Mouse (Mus musculus) liver, adult 2 months (tissue): ENCODE measurements at regions not wholly inside any gene's neighbourhood (a gene's known extent, or its start where the extent isn't known, plus 50 kb on each side); places are given as distances from the start of the nearest gene placed in this dataset.

Source experiments
- CTCF ChIP-seq: fragments of 200-500 bp; IDR thresholded peaks from 2 replicates; pipeline ENCODE4 v1.5.1; 2011; ENCODE audit warnings: low read depth, low read length, control low read depth
- POLR2A ChIP-seq: fragments of 200-500 bp; IDR thresholded peaks from 2 replicates; pipeline ENCODE4 v1.6.1; 2011; ENCODE audit warnings: low read length, control low read depth; ENCODE audit not compliant: insufficient read depth; ENCODE audit errors: extremely low read depth

DNA sequence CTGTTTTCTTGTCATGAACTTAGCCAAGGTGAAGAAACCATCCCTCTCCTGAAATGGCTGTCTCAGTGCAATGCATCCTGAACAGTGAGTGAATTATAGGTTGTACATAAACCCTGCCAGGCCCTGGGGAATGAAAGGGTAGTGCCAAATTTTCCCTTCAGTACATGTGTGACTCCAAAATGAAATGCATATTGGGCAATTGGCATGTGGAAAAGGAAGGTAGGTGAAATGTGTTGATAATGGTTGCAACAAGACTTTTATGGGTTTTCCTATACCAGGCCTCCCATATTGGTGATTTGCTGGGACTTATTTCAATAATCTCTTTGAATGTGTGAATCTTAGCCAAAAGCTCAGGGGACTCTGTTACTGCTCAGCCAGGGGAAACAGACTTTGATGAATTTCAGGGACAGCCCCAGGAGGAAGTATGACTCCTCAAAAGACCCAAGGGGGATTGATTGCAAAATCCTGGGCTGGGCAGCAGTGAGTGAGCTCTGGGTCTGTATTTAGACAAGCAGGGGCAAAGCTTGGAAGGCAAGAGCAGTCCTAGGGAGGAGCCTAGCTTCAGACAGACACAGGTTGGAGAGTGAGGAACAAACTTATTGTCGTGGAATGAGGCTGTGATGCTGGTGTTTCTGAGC lies 59.5 kb upstream of the Trp63 start:
- no peak for TF ChIP-seq CTCF
- TF ChIP-seq POLR2A: no peak
